Mouse (Mus musculus) embryo, embryonic 11.5 days (tissue): ENCODE measurements around the gene Acadm.

Experiments used
- DNase-seq: peaks from one replicate; pipeline ENCODE4 v3.0.0-alpha.2; 2012; ENCODE audit warnings: low read depth, low spot score

Gene Acadm

GRCm38 (mm10) chr3:153902595-153902994, 41.8 kb downstream of the Acadm start:
- no peak for DNase-seq

DNA sequence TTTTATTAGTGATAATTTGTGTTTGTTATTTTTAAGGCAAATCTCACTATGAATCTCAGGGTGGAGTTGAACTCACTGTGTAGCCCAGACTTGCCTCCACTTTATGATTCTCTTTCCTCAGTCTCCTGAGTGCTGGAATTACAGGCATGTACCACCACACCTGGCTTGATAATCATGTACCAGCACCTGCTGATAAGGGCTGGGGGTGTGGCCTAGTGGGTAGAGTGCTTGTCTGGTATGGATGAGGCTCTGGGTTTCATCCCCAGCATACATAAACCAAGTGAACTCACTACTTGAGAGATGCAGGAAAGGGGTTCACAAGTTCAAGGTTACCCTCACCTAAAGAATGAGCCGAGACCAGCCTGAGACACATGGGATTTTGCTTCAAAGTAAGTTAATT, 42.5 kb downstream of the Acadm start:
- DNase-seq: no peak

GRCm38 (mm10) chr3:153897216-153897615, 47.2 kb downstream of the Acadm start:
- no peak for DNase-seq

DNA sequence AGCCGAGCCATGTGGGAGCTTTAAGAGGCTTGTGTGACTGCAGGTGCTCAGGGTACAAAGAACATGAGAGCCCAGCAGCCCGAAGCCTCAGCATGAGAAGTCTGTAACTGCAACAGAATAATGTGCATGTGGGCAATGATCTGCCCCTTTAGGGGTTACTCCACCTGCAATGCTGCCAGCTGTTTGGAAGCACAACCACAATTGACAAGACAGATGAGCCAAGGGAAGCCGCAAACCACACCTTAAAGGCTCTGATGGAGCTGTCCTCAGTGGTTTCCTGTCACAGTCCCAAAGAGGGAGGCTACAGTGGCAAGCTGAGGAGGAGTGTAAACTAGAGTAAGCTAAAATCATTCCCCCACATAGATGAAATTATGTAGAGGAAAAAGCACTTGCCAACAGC, 49.0 kb downstream of the Acadm start:
- DNase-seq: no peak

- DNase-seq: no peak
Measured at GRCm38 (mm10) chr3:153889188-153889781, 55.1 kb downstream of the Acadm start.

GRCm38 (mm10) chr3:153888141-153888540, 56.3 kb downstream of the Acadm start:
- no peak for DNase-seq

GRCm38 (mm10) chr3:153886296-153886695, 58.1 kb downstream of the Acadm start:
- DNase-seq: no peak
